Mouse (Mus musculus) stomach, embryonic 16.5 days (tissue): Measurements from ENCODE around the gene Mcm10. TPM values are rescaled to one million over a fixed set of nuclear protein-coding genes. Genes with fewer than 3 reads are reported as not detected.

Experiments
- ATAC-seq: fragments of 200-750 bp; cut with Nextera tagmentation; 2 replicates; pipeline ENCODE4 v1.8.0; 2017; ENCODE audit warnings: moderate number of reproducible peaks, moderate TSS enrichment; ENCODE audit not compliant: insufficient read depth, low FRiP score
- H3K27ac ChIP-seq: fragments of 300-500 bp; sonication (generic); 2 replicates; pipeline ENCODE4 v1.5.1; 2014; ENCODE audit warnings: low read length
- H3K27me3 ChIP-seq: fragments of 300-500 bp; sonication (generic); 2 replicates; pipeline ENCODE4 v1.6.1; 2014; ENCODE audit warnings: low read length, control low read depth, mixed read lengths; ENCODE audit not compliant: control insufficient read depth, insufficient read depth
- H3K36me3 ChIP-seq: fragments of 300-500 bp; sonication (generic); 2 replicates; pipeline ENCODE4 v1.6.1; 2014; ENCODE audit warnings: low read length; ENCODE audit not compliant: control insufficient read depth, insufficient read depth
- H3K4me1 ChIP-seq: fragments of 300-500 bp; sonication (generic); 2 replicates; pipeline ENCODE4 v1.6.1; 2014; ENCODE audit warnings: low read length, control low read depth, mixed read lengths; ENCODE audit not compliant: control insufficient read depth, insufficient read depth
- H3K4me2 ChIP-seq: fragments of 300-500 bp; sonication (generic); 2 replicates; pipeline ENCODE4 v1.6.1; 2014; ENCODE audit warnings: low read depth, low read length, mixed read lengths
- H3K4me3 ChIP-seq: fragments of 300-500 bp; sonication (generic); replicated peaks from 2 replicates; pipeline ENCODE4 v1.5.1; 2014; ENCODE audit warnings: mild to moderate bottlenecking, low read length
- H3K9ac ChIP-seq: fragments of 300-500 bp; sonication (generic); 2 replicates; pipeline ENCODE4 v1.6.1; 2014; ENCODE audit warnings: low read length
- H3K9me3 ChIP-seq: fragments of 300-500 bp; sonication (generic); replicated peaks from 2 replicates; pipeline ENCODE4 v1.6.1; 2016; ENCODE audit warnings: low read length, control low read depth; ENCODE audit not compliant: control insufficient read depth
- WGBS: fragments of 180-500 bp; shearing (Covaris S2); extraction: QIAGEN DNeasy Blood & Tissue Kit; methylation state at CpG from one replicate; pipeline ENCODE4 v1.1.7; 2014; 5-methylcytosine and 5-hydroxymethylcytosine counted together
- polyA plus RNA-seq: library from polyadenylated mRNA; unstranded; fragments of >200 nt; fragmentation: Nextera tagmentation; extraction: Ambion mirVana; gene quantifications from 2 replicates; pipeline ENCODE4 v1.2.1, GENCODE M21; 2015

Gene Mcm10
- polyA plus RNA-seq, 1 experiment from 2014 or later: 25.1 TPM

DNA sequence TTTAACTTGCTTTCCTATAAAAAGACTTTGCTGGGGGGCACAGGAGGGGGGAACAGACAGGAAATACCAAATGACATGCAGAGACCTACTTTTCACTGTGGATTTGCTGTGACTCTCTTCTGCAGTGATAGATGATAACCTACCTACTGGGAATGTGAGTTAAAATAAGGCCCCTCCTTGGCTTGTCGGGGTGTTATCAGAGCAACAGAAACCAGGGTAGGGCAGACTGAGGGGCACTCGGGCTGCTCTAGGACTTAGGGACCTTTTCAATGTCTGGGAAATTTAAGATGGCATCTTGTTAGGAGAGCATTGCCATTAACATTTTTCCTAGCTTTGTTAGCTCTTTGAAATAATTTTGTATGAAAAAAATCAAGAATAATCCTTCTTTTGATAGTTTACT is 10.7 kb upstream of the Mcm10 start:
- Histone ChIP-seq H3K9ac (no peak overlapping the region), H3K36me3 (no peaks in the 10 kb centered on the region), H3K27me3 (no peaks in the 10 kb centered on the region), H3K4me2 (no peak overlapping the region), H3K9me3 (no peaks in the 10 kb centered on the region), H3K4me1 (no peaks in the 10 kb centered on the region), H3K27ac (no peak overlapping the region), H3K4me3 (no peak overlapping the region)
- WGBS: 59% methylated on average over 2 of the region's 2 CpGs
- no peak for ATAC-seq

DNA sequence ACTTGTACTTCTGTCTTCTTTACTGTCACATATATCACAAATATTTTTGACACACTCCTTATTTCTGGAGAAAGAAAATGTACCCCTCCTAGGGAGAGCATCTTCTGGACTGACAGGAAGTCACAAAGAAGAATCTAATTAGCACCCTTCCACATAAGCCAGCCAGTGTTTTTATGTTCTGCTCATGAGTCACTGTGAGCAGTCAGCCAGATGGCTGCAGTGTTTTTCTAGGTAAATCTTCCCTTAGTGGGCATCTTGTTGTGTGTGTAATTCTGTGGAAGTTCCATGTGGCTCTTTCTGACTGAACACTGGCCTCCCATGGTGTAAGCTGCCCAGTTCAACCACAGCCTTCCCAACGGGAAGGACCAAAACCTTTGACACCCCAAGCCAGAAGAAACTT is 7.1 kb upstream of the Mcm10 start:
- H3K4me1 ChIP-seq: no peaks in the 10 kb centered on the region
- no peak overlapping the region for H3K9ac ChIP-seq
- H3K4me3 ChIP-seq: no peak overlapping the region
- ATAC-seq: no peak
- no peaks in the 10 kb centered on the region for H3K27me3 ChIP-seq
- H3K9me3 ChIP-seq: no peaks in the 10 kb centered on the region
- WGBS: 72% methylated on average over 1 of the region's 1 CpGs
- H3K36me3 ChIP-seq: no peaks in the 10 kb centered on the region
- H3K27ac ChIP-seq: no peak overlapping the region
- H3K4me2 ChIP-seq: no peak overlapping the region

DNA sequence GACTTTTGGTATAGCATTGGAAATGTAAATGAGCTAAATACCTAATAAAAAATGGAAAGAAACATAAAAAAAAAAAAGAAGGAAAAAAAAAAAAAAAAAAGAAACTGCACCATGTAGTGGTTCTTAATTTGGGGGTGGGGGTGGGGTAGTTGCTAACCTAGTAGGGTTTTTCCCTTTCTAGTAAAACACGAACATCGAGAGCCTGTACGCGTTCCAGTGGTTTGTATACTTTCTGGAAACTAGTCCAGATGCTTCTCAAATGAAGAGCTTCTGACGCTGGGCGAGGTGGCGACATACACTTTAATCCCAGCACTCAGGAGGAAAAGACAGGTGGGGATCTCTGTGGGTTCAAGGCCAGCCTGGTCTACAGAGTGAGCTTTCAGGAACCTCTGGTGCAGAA is 4.3 kb upstream of the Mcm10 start:
- H3K27me3 ChIP-seq: no peaks in the 10 kb centered on the region
- 87% methylated on average over 7 of the region's 7 CpGs for WGBS
- no peak for ATAC-seq

DNA sequence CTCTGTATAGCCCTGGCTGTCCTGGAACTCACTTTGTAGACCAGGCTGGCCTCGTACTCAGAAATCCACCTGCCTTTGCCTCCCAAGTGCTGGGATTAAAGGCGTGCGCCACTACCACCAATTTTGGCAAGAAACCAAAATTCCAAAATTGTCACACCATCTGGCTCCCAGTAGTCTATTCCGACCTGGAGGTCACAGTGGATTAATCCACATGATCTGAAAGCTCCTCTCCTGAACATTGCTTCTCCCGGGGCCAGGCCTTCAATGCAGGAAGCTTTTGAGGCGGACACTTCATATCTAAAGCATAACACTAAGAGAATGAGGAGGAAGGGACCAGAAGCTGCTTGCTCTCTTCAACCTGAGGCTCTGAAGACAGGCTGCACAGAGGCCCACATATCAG is 2.9 kb upstream of the Mcm10 start:
- H3K4me3 ChIP-seq: no peak overlapping the region
- WGBS: 88% methylated on average over 6 of the region's 6 CpGs
- no peak overlapping the region for H3K9ac ChIP-seq
- no peaks in the 10 kb centered on the region for H3K27me3 ChIP-seq
- H3K4me1 ChIP-seq: peaks cover 10% of the 10 kb centered on the region; the same call in 1 of the 2 replicates
- H3K4me2 ChIP-seq: no peak overlapping the region
- H3K36me3 ChIP-seq: no peaks in the 10 kb centered on the region
- no peak for ATAC-seq
- H3K27ac ChIP-seq: no peak overlapping the region
- no peaks in the 10 kb centered on the region for H3K9me3 ChIP-seq

More for the DNA sequence above, 4.3 kb upstream of the Mcm10 start:
- no peaks in the 10 kb centered on the region for H3K9me3 ChIP-seq
- H3K4me3 ChIP-seq: no peak overlapping the region
- H3K4me1 ChIP-seq: peaks cover 2% of the 10 kb centered on the region; the same call in 1 of the 2 replicates
- H3K27ac ChIP-seq: no peak overlapping the region
- no peaks in the 10 kb centered on the region for H3K36me3 ChIP-seq
- no peak overlapping the region for H3K4me2 ChIP-seq
- H3K9ac ChIP-seq: no peak overlapping the region

DNA sequence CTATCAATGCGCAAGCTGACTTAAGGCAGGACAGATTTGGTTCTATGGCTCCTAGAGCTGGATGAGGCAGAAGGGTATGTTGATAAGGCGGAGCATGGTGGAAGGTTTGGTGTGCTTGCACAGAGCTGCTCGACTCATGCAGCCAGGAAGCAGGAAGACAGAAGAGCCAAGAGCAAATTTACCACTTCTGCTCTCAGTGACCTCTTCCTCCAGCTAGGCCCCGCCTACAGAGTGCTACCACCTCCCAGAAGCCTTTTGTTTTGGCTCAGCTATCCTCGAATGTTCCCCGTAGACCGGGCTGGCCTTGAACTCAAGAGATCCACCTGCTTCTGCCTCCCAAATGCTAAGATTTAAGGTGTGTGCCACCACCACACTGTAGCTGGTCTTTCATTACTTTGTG is 2.0 kb upstream of the Mcm10 start:
- Histone ChIP-seq H3K36me3 (no peaks in the 10 kb centered on the region), H3K27ac (no peak overlapping the region), H3K4me1 (peaks cover 10% of the 10 kb centered on the region; the same call in 1 of the 2 replicates), H3K4me2 (no peak overlapping the region), H3K4me3 (no peak overlapping the region), H3K27me3 (no peaks in the 10 kb centered on the region), H3K9me3 (no peaks in the 10 kb centered on the region), H3K9ac (no peak overlapping the region)
- ATAC-seq: no peak
- 73% methylated on average over 7 of the region's 7 CpGs for whole genome bisulfite sequencing

DNA sequence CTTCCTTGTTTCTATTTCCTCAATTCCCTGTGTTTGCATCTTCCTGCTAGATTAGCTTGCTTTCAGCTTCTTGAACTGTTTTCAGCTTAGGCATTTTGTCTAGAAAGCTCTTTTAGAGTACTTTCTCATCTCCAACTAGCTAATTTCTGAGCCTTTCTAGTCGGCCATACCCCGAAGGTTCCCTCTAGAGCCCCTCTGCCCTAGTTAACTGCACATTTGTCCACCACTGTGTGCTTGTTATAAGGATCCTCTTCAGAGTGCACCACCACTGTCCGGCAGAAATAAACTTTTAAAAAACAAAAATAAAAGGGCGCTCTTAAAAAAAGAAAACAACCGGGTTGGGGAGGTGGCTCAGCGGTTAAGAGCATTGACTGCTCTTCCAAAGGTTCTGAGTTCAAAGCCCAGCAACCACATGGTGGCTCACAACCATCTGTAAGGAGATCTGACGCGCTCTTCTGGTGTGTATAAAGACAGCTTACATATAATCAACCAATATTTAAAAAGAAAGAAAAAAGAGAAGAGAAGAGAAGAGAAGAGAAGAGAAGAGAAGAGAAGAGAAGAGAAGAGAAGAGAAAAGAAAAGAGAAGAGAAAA is 597 bp downstream of the Mcm10 start:
- Histone ChIP-seq H3K4me2 (peak overlapping the region; percentile 58), H3K36me3 (no peaks in the 10 kb centered on the region; the same call in 1 of the 2 replicates), H3K27ac (no peak overlapping the region), H3K9me3 (no peaks in the 10 kb centered on the region), H3K4me3 (peak overlapping the region; percentile 89), H3K4me1 (peaks cover 10% of the 10 kb centered on the region; the same call in 1 of the 2 replicates), H3K27me3 (no peaks in the 10 kb centered on the region), H3K9ac (peak overlapping the region; percentile 74)
- no peak for ATAC-seq
- 11% methylated on average over 8 of the region's 8 CpGs for WGBS

DNA sequence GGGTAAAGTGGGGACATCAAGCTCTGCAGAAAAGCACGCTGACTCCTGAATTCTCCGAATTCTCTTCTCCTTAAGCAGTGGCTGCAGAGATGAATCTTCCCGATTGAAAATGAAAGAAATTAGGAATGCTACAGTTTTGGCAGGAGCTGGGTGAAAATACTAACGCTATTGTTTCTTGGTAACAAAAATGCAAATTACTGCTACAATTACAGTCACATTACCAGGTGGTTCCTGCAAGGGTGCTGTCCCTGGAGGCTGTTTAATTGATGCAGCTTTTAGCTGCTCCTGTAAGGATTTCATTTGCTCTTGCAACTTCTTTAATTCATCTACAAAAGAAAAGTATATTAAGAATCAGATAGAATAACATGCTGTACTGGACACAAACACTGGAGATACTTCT is 5.5 kb downstream of the Mcm10 start:
- WGBS: 94% methylated on average over 4 of the region's 4 CpGs
- Histone ChIP-seq H3K27me3 (no peaks in the 10 kb centered on the region), H3K27ac (no peak overlapping the region), H3K4me2 (no peak overlapping the region), H3K9me3 (no peaks in the 10 kb centered on the region), H3K9ac (no peak overlapping the region), H3K4me1 (peaks cover 10% of the 10 kb centered on the region; the same call in 1 of the 2 replicates), H3K36me3 (no peaks in the 10 kb centered on the region; the same call in 1 of the 2 replicates), H3K4me3 (no peak overlapping the region)
- no peak for ATAC-seq

DNA sequence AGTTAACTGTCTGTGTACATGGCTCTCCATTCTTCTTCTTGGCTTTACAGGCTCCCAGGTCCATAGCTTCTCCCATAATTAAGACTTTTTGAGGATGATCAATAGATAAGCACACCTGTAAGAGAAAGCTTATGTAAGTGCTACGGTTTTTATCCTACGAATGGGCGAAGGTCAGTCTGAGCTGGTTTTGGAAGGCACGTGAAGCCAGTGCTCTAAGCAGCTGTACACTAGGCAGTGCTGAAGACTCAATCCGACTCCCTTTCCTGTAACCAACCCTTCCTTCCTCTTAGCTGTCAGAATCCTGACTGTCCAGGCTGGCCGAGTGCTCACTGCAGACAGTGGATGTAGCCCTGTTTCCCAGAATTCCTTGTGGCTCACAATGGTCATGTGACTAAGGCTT is 11.3 kb downstream of the Mcm10 start:
- no peak overlapping the region for H3K4me3 ChIP-seq
- no peak for ATAC-seq
- no peaks in the 10 kb centered on the region for H3K9me3 ChIP-seq
- H3K36me3 ChIP-seq: peaks cover 7% of the 10 kb centered on the region; the same call in 1 of the 2 replicates
- no peaks in the 10 kb centered on the region for H3K27me3 ChIP-seq
- no peak overlapping the region for H3K9ac ChIP-seq
- H3K4me1 ChIP-seq: no peaks in the 10 kb centered on the region
- no peak overlapping the region for H3K27ac ChIP-seq
- WGBS: 91% methylated on average over 6 of the region's 6 CpGs
- no peak overlapping the region for H3K4me2 ChIP-seq

DNA sequence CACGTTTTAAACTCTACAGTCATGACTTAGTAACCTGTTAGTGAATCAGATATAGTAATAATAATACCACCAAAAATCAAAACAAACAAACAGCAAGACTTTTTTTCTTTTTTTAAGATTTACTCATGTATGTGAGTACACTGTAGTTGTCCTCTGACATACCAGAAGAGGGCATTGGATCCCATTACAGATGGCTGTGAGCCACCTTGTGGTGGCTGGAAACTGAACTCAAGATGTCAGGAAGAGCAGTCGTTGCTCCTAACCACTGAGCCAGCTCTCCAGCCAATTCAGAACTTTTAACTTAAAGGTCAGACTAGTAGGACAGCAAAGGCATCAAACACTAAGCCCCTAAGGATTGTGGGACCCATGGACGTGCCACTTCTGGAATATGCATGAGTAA is 13.7 kb downstream of the Mcm10 start:
- Histone ChIP-seq H3K27me3 (no peaks in the 10 kb centered on the region), H3K9me3 (no peaks in the 10 kb centered on the region), H3K9ac (no peak overlapping the region), H3K4me2 (no peak overlapping the region), H3K27ac (no peak overlapping the region), H3K36me3 (0 out of 2 replicates have a peak, but pooled peaks cover 7% of the 10 kb centered on the region), H3K4me3 (no peak overlapping the region), H3K4me1 (no peaks in the 10 kb centered on the region)
- ATAC-seq: no peak
- WGBS: 75% methylated on average over 3 of the region's 3 CpGs
